Mouse (Mus musculus) CH12.LX (cell line): ENCODE data around the gene Rps6. TPM values are rescaled to one million over a fixed set of nuclear protein-coding genes. Genes with fewer than 3 reads are reported as not detected.
A peak's percentile ranks its signal among the peaks of the same experiment; 100 is the strongest.

Experiments
- DNase-seq: peaks from one replicate; pipeline ENCODE4 v3.0.0-alpha.2; 2013; ENCODE audit errors: extremely low read depth
- H3K27ac ChIP-seq: 2 replicates; pipeline ENCODE4 v1.5.1; 2012; ENCODE audit warnings: low read depth, mild to moderate bottlenecking, control low read depth, moderate library complexity; ENCODE audit not compliant: insufficient read depth
- H3K27me3 ChIP-seq: replicated peaks from 2 replicates; pipeline ENCODE3; 2012; ENCODE audit warnings: inconsistent platforms
- H3K36me3 ChIP-seq, 2 experiments: replicated peaks in 1 of 2; 2 replicates each; pipeline versions ENCODE3 to v1.6.1; 2012; ENCODE audit warnings: inconsistent platforms in 1 of 2, low read length in 1 of 2, mild to moderate bottlenecking in 1 of 2, mixed read lengths in 1 of 2, moderate library complexity in 1 of 2; ENCODE audit not compliant: control insufficient read depth in 1 of 2, insufficient read depth in 1 of 2
- H3K4me1 ChIP-seq, 2 experiments: 2 replicates each; pipeline ENCODE4 v1.6.1; 2012; ENCODE audit warnings: inconsistent platforms in 1 of 2, moderate library complexity in 1 of 2; ENCODE audit not compliant: insufficient read depth in 2 of 2, control insufficient read depth in 1 of 2
- H3K4me2 ChIP-seq: 2 replicates; pipeline ENCODE4 v1.6.1; 2012; ENCODE audit warnings: low read depth, mild to moderate bottlenecking, control low read depth; ENCODE audit not compliant: poor library complexity, insufficient read depth, severe bottlenecking
- H3K4me3 ChIP-seq, 3 experiments: fragments of 150-350 bp in 1 of 3; sonication (generic) in 1 of 3; replicated peaks in 1 of 3; 2 replicates each; pipeline versions ENCODE3 to v1.5.1; 2011 to 2012; ENCODE audit warnings: low read depth in 2 of 3, low read length in 2 of 3, mild to moderate bottlenecking in 2 of 3, moderate library complexity in 2 of 3, control low read depth in 1 of 3, improper control_type of control experiment in 1 of 3, inconsistent platforms in 1 of 3, mixed read lengths in 1 of 3; ENCODE audit not compliant: poor library complexity in 1 of 3
- H3K79me2 ChIP-seq: replicated peaks from 2 replicates; pipeline ENCODE4 v1.6.1; 2012; ENCODE audit warnings: mild to moderate bottlenecking, moderate library complexity; ENCODE audit not compliant: control insufficient read depth, poor library complexity, insufficient read depth, severe bottlenecking; ENCODE audit errors: extremely low read depth
- H3K9ac ChIP-seq: 2 replicates; pipeline ENCODE4 v1.6.1; 2012; ENCODE audit warnings: low read depth, mild to moderate bottlenecking, control low read depth, moderate library complexity; ENCODE audit not compliant: insufficient read depth
- H3K9me3 ChIP-seq: replicated peaks from 2 replicates; pipeline ENCODE3; 2012; ENCODE audit warnings: low read length, inconsistent platforms, mixed read lengths
- BHLHE40 ChIP-seq: IDR thresholded peaks from 2 replicates; pipeline ENCODE4 v1.6.1; 2011; ENCODE audit warnings: mild to moderate bottlenecking, low read depth, low read length, improper control_type of control experiment
- CHD1 ChIP-seq: IDR thresholded peaks from 2 replicates; pipeline ENCODE4 v1.6.1; 2012; ENCODE audit warnings: low read depth, low read length, improper control_type of control experiment, inconsistent platforms
- CHD2 ChIP-seq: IDR thresholded peaks from 2 replicates; pipeline ENCODE4 v1.6.1; 2011; ENCODE audit warnings: low read length, improper control_type of control experiment
- CTCF ChIP-seq, 2 experiments: IDR thresholded peaks in 1 of 2; conservative IDR thresholded peaks in 1 of 2; 2 replicates each; pipeline ENCODE4 v1.5.1; 2011 to 2012; ENCODE audit warnings: low read depth in 2 of 2, low read length in 2 of 2, improper control_type of control experiment in 1 of 2, inconsistent platforms in 1 of 2, mild to moderate bottlenecking in 1 of 2, moderate library complexity in 1 of 2
- ELF1 ChIP-seq: IDR thresholded peaks from 2 replicates; pipeline ENCODE4 v1.6.1; 2014; ENCODE audit warnings: low read depth, mild to moderate bottlenecking, inconsistent platforms, low read length, improper control_type of control experiment
- ETS1 ChIP-seq: conservative IDR thresholded peaks from 2 replicates; pipeline ENCODE4 v1.6.1; 2012; ENCODE audit warnings: low read depth, mild to moderate bottlenecking, inconsistent platforms, low read length, improper control_type of control experiment, moderate library complexity
- HCFC1 ChIP-seq: IDR thresholded peaks from 2 replicates; pipeline ENCODE4 v1.6.1; 2012; ENCODE audit warnings: low read depth, mild to moderate bottlenecking, inconsistent platforms, low read length, improper control_type of control experiment
- KAT2A ChIP-seq: IDR thresholded peaks from 2 replicates; pipeline ENCODE4 v1.6.1; 2012; ENCODE audit warnings: low read length, improper control_type of control experiment, inconsistent platforms; ENCODE audit not compliant: insufficient replicate concordance
- MAFK ChIP-seq: IDR thresholded peaks from 2 replicates; pipeline ENCODE4 v1.6.1; 2011; ENCODE audit warnings: low read length, improper control_type of control experiment; ENCODE audit not compliant: insufficient replicate concordance
- MAX ChIP-seq: IDR thresholded peaks from 2 replicates; pipeline ENCODE4 v1.6.1; 2011; ENCODE audit warnings: low read length, improper control_type of control experiment
- MEF2A ChIP-seq: IDR thresholded peaks from 2 replicates; pipeline ENCODE4 v1.6.1; 2014; ENCODE audit warnings: low read depth, mild to moderate bottlenecking, inconsistent platforms, low read length, improper control_type of control experiment, borderline replicate concordance
- MXI1 ChIP-seq: IDR thresholded peaks from 2 replicates; pipeline ENCODE4 v1.6.1; 2011; ENCODE audit warnings: mild to moderate bottlenecking, low read depth, low read length, improper control_type of control experiment
- MYC ChIP-seq: IDR thresholded peaks from 2 replicates; pipeline ENCODE4 v1.6.1; 2011; ENCODE audit warnings: low read depth, mild to moderate bottlenecking, improper control_type of control experiment, low read length
- NELFE ChIP-seq: IDR thresholded peaks from 2 replicates; pipeline ENCODE4 v1.6.1; 2011; ENCODE audit warnings: low read depth, low read length, improper control_type of control experiment
- PAX5 ChIP-seq: IDR thresholded peaks from 2 replicates; pipeline ENCODE4 v1.6.1; 2012; ENCODE audit warnings: low read length, inconsistent platforms, mixed read lengths
- POLR2A ChIP-seq: IDR thresholded peaks from 2 replicates; pipeline ENCODE4 v1.6.1; 2011; ENCODE audit warnings: low read depth, mild to moderate bottlenecking, improper control_type of control experiment, low read length
- POLR2AphosphoS2 ChIP-seq: IDR thresholded peaks from 2 replicates; pipeline ENCODE4 v1.6.1; 2011; ENCODE audit warnings: low read depth, low read length, improper control_type of control experiment
- RCOR1 ChIP-seq: conservative IDR thresholded peaks from 2 replicates; pipeline ENCODE4 v1.6.1; 2012; ENCODE audit warnings: low read depth, mild to moderate bottlenecking, inconsistent platforms, low read length, improper control_type of control experiment
- SIN3A ChIP-seq: IDR thresholded peaks from 2 replicates; pipeline ENCODE4 v1.6.1; 2012; ENCODE audit warnings: low read length, improper control_type of control experiment, inconsistent platforms
- SMC3 ChIP-seq: IDR thresholded peaks from 2 replicates; pipeline ENCODE4 v1.6.1; 2011; ENCODE audit warnings: low read depth, low read length, improper control_type of control experiment
- TBP ChIP-seq: conservative IDR thresholded peaks from 2 replicates; pipeline ENCODE4 v1.6.1; 2011; ENCODE audit warnings: low read depth, low read length, improper control_type of control experiment
- TCF12 ChIP-seq: IDR thresholded peaks from 2 replicates; pipeline ENCODE4 v1.6.1; 2014; ENCODE audit warnings: low read depth, mild to moderate bottlenecking, inconsistent platforms, low read length, improper control_type of control experiment
- UBTF ChIP-seq: IDR thresholded peaks from 2 replicates; pipeline ENCODE4 v1.6.1; 2012; ENCODE audit warnings: low read depth, mild to moderate bottlenecking, inconsistent platforms, low read length, improper control_type of control experiment, moderate library complexity
- ZC3H11A ChIP-seq: IDR thresholded peaks from 2 replicates; pipeline ENCODE4 v1.6.1; 2012; ENCODE audit warnings: low read depth, mild to moderate bottlenecking, inconsistent platforms, low read length, improper control_type of control experiment
- ZKSCAN1 ChIP-seq: IDR thresholded peaks from 2 replicates; pipeline ENCODE4 v1.6.1; 2012; ENCODE audit warnings: low read depth, inconsistent platforms, low read length, improper control_type of control experiment, borderline replicate concordance
- ZMIZ1 ChIP-seq: IDR thresholded peaks from 2 replicates; pipeline ENCODE4 v1.6.1; 2012; ENCODE audit warnings: low read depth, mild to moderate bottlenecking, inconsistent platforms, low read length, improper control_type of control experiment
- ZNF384 ChIP-seq: IDR thresholded peaks from 2 replicates; pipeline ENCODE4 v1.6.1; 2012; ENCODE audit warnings: low read depth, low read length, improper control_type of control experiment, inconsistent platforms
- dilution Hi-C: fragments of 300-500 bp; cut with MboI; formaldehyde crosslinking; loops from 2 replicates; pipeline ENCODE4 v1.14.3; 2020; ENCODE audit warnings: low sequenced_read_pairs; ENCODE audit not compliant: extremely low pct_unique_long_range_greater_than_20kb, extremely low pct_ligation_motif_present
- in situ Hi-C: fragments of 300-500 bp; cut with MboI; formaldehyde crosslinking; loops from 3 replicates; pipeline ENCODE4 v1.14.3; 2019; ENCODE audit warnings: low sequenced_read_pairs, low pct_ligation_motif_present, low pct_unique_long_range_greater_than_20kb, mixed read lengths
- polyA plus RNA-seq: library from polyadenylated mRNA; unstranded; fragments of >175 nt; gene quantifications from 2 replicates; pipeline ENCODE4 v1.2.1, GENCODE M21; 2012; ENCODE audit warnings: low read depth; ENCODE audit not compliant: insufficient read length
- total RNA-seq, 2 experiments: library from RNA; depleted of rRNA; stranded (reverse); fragments of 300-350 nt in 1 of 2; fragments of >200 nt in 1 of 2; gene quantifications; 2 replicates each; pipeline ENCODE4 v1.2.3; 2012 to 2014

Gene Rps6
- 3,137 and 3,171 TPM in 2 replicates for total RNA-seq (2012; rRNA removed)
- total RNA-seq (2014; rRNA removed) = 3,620 and 3,826 TPM in 2 replicates
- 1,709 and 2,128 TPM in 2 replicates for polyA plus RNA-seq

DNA sequence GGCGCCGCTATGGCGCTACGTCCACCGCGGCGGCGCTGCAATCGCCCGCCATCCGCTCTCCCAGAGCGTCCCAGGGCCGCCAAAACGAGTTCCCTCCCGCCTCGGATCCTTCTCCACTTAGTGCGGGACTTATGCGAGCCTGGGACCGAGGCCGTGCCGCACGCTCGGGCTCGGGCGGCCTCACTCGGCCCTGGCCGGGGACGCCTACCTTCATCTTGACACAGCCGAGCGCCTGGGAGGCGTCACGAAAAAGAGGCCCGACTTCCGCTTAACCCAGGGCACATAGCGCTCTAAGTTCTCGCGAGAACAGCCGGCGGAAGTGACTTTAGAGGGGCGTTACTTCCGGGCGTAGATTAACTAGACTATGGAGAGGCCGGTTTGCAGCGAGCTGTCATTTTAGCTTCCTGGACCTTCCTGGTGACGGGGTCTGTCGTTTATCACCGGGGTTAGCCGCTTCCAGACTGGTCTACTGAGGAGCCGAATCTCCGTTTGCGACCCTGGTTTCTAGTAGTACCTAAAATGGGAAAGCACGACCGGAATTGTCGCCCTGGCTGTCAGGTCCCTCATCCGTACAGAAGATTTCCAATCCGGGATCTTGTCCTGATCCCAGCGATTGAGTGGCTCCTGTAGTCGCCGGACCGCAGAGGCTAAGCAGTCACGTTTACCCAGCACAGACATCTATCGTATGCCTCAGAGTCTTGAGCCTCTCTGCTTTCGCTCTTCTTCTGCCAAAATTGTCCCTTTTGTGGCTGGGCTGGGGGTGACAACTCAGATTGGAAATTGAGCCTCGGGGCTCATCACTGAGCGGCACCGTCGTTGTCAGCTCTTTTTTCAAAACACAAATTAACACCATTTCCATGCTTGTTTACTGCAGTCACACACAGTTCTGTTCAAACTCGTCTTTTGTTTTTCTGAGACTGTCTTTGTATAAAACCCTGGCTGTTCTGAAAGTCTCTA lies at the start of gene Rps6:
Gene Rps6 (minus strand): TSS at position 300 of the 957 bp plus-strand sequence.
- TF ChIP-seq ELF1 = peak; percentile 96
- no peak for TF ChIP-seq ZC3H11A
- peak; percentile 79; the same call in 1 of the 2 replicates for TF ChIP-seq ZMIZ1
- TF ChIP-seq PAX5 = no peak
- TF ChIP-seq CHD1 = no peak
- peak; percentile 97 for TF ChIP-seq NELFE
- TF ChIP-seq CTCF (conservative IDR thresholded peaks at IDR 0.05 in 1 of 2, IDR thresholded peaks at IDR 0.05 in 1 of 2; ENCODE audit: low read depth in 2 of 2, low read length in 2 of 2) = no peak
- no peak for TF ChIP-seq ZNF384
- TF ChIP-seq ETS1 = no peak
- peak; percentile 96 for TF ChIP-seq SIN3A
- TF ChIP-seq UBTF = no peak
- peak; percentile 98 for TF ChIP-seq TBP
- no peak for TF ChIP-seq MAFK
- peak; percentile 91 for TF ChIP-seq HCFC1
- no peak for TF ChIP-seq SMC3
- peak; percentile 93 for TF ChIP-seq KAT2A
- TF ChIP-seq MAX = peak; percentile 69
- TF ChIP-seq MXI1 = peak; percentile 68; the same call in 1 of the 2 replicates
- TF ChIP-seq CHD2 = peak; percentile 100
- TF ChIP-seq BHLHE40 = no peak
- TF ChIP-seq ZKSCAN1 = no peak
- no peak for TF ChIP-seq MEF2A
- no peak for TF ChIP-seq RCOR1
- peak; percentile 96 for TF ChIP-seq POLR2AphosphoS2
- peak; percentile 99 for TF ChIP-seq POLR2A
- peak; percentile 99 for TF ChIP-seq TCF12
- TF ChIP-seq MYC = peak; percentile 67; the same call in 1 of the 2 replicates
- dilution Hi-C loops (no loop called here), in situ Hi-C loops (no loop called here)
- H3K4me2 ChIP-seq = peak within 1 kb of the TSS; percentile 78; the same call in 1 of the 2 replicates
- peak; percentile 97 for DNase-seq
- peaks cover 30 to 33% of the 10 kb centered on the region in 2 experiments for H3K36me3 ChIP-seq
- peaks cover 21% of the 10 kb centered on the region for H3K79me2 ChIP-seq
- peak within 1 kb of the TSS; percentile 97 to 100 (median 99) for H3K4me3 ChIP-seq
- H3K27me3 ChIP-seq = no peaks in the 10 kb centered on the region
- peak within 1 kb of the TSS; percentile 82 for H3K27ac ChIP-seq
- peaks cover 3 to 14% of the 10 kb centered on the region in 2 experiments; a peak in 3 of 4 replicates for H3K4me1 ChIP-seq
- H3K9ac ChIP-seq = peak within 1 kb of the TSS; percentile 100
- H3K9me3 ChIP-seq = no peaks in the 10 kb centered on the region
